Mouse (Mus musculus) liver, adult 2 months (tissue): ENCODE measurements at regions not wholly inside any gene's neighbourhood (a gene's known extent, or its start where the extent isn't known, plus 50 kb on each side); places are given as distances from the start of the nearest gene placed in this dataset.
A peak's percentile ranks its signal among the peaks of the same experiment; 100 is the strongest.

Experiments used
- DNase-seq: peaks from one replicate; pipeline ENCODE4 v3.0.0-alpha.2; 2011; ENCODE audit warnings: low read depth, low spot score; ENCODE audit errors: extremely low read depth
- H3K27ac ChIP-seq: fragments of 200-500 bp; replicated peaks from 2 replicates; pipeline ENCODE4 v1.5.1; 2012; ENCODE audit warnings: low read depth, mild to moderate bottlenecking, control low read depth, inconsistent platforms, low read length; ENCODE audit not compliant: insufficient read depth
- H3K27me3 ChIP-seq: fragments of 200-500 bp; 2 replicates; pipeline ENCODE4 v1.6.1; 2012; ENCODE audit warnings: mild to moderate bottlenecking, moderate library complexity, low read length, inconsistent platforms; ENCODE audit not compliant: control insufficient read depth, insufficient read depth
- H3K36me3 ChIP-seq: fragments of 200-500 bp; 2 replicates; pipeline ENCODE4 v1.6.1; 2012; ENCODE audit warnings: low read length, inconsistent platforms; ENCODE audit not compliant: control insufficient read depth, insufficient read depth
- H3K4me1 ChIP-seq: fragments of 200-500 bp; 2 replicates; pipeline ENCODE4 v1.6.1; 2011; ENCODE audit warnings: low read length; ENCODE audit not compliant: control insufficient read depth, insufficient read depth
- H3K4me3 ChIP-seq: fragments of 200-500 bp; 2 replicates; pipeline ENCODE4 v1.5.1; 2011; ENCODE audit warnings: low read depth, mild to moderate bottlenecking, control low read depth, low read length, moderate library complexity; ENCODE audit not compliant: insufficient read depth
- H3K79me2 ChIP-seq: fragments of 200-500 bp; 2 replicates; pipeline ENCODE4 v1.6.1; 2012; ENCODE audit warnings: inconsistent platforms, mild to moderate bottlenecking, low read length, moderate library complexity; ENCODE audit not compliant: control insufficient read depth, insufficient read depth
- H3K9ac ChIP-seq: fragments of 200-500 bp; 2 replicates; pipeline ENCODE4 v1.6.1; 2012; ENCODE audit warnings: low read depth, mild to moderate bottlenecking, control low read depth, inconsistent platforms, low read length
- CTCF ChIP-seq: fragments of 200-500 bp; IDR thresholded peaks from 2 replicates; pipeline ENCODE4 v1.5.1; 2011; ENCODE audit warnings: low read depth, low read length, control low read depth
- POLR2A ChIP-seq: fragments of 200-500 bp; IDR thresholded peaks from 2 replicates; pipeline ENCODE4 v1.6.1; 2011; ENCODE audit warnings: low read length, control low read depth; ENCODE audit not compliant: insufficient read depth; ENCODE audit errors: extremely low read depth
- WGBS: fragments of 180-500 bp; shearing (Covaris S2); methylation state at CpG from one replicate; pipeline ENCODE4 v1.1.7; 2018; 5-methylcytosine and 5-hydroxymethylcytosine counted together

DNA sequence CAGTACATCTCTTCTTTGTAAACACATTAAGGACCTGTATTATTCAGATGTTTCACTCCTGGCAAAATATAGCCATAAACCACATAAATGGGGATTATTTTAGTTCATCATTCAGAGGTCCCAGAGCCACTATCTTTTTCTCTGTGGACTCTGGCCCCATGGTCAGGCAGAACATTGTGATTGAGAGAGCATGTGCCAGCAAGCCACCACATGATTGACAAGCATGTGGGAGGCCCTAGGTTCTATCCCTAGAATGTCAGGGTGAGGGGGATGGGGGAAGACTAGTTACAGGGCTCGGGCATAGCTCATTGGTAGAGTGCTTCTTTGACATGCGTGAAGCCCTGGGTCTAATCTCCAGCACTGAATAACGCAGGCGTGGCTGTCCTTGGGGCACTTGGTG lies 57.1 kb upstream of the Foxn2 start:
- Histone ChIP-seq H3K4me1 (no peaks in the 10 kb centered on the region), H3K27me3 (no peaks in the 10 kb centered on the region), H3K79me2 (no peaks in the 10 kb centered on the region), H3K4me3 (no peak overlapping the region), H3K27ac (no peak overlapping the region), H3K36me3 (no peaks in the 10 kb centered on the region), H3K9ac (no peak overlapping the region)
- 91% methylated on average over 4 of the region's 4 CpGs for WGBS
- DNase-seq, result no peak
- TF ChIP-seq CTCF (no peak), POLR2A (no peak)

DNA sequence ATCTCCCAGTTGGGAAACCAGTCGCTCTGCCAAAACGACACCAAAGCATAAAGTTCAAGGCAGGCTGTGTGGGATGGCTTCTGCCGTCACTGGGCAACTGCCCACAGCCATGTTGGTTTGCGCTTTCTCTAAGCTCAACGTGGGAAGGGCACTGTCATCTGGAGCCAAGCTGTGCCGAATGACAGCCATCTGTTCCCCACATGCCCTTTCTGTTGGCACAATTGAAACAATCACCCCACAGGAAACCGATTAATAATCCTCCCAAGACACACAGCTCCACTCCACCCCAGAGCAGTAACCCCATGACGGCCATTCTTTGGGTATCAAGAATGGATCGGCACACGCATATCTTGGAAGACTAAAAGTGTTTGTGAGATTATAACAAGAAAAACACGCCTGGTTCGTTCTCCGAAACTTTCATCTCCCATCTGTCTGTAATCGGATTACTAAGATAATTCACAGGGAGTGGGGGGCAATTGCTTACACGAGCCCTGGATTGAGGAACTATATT lies 52.0 kb upstream of the Foxn2 start:
- Histone ChIP-seq H3K27me3 (no peaks in the 10 kb centered on the region), H3K79me2 (no peaks in the 10 kb centered on the region), H3K4me1 (no peaks in the 10 kb centered on the region), H3K9ac (no peak overlapping the region), H3K4me3 (no peak overlapping the region), H3K36me3 (no peaks in the 10 kb centered on the region), H3K27ac (no peak overlapping the region)
- 90% methylated on average over 15 of the region's 15 CpGs for whole genome bisulfite sequencing
- TF ChIP-seq CTCF (no peak), POLR2A (no peak)
- DNase-seq, result no peak

DNA sequence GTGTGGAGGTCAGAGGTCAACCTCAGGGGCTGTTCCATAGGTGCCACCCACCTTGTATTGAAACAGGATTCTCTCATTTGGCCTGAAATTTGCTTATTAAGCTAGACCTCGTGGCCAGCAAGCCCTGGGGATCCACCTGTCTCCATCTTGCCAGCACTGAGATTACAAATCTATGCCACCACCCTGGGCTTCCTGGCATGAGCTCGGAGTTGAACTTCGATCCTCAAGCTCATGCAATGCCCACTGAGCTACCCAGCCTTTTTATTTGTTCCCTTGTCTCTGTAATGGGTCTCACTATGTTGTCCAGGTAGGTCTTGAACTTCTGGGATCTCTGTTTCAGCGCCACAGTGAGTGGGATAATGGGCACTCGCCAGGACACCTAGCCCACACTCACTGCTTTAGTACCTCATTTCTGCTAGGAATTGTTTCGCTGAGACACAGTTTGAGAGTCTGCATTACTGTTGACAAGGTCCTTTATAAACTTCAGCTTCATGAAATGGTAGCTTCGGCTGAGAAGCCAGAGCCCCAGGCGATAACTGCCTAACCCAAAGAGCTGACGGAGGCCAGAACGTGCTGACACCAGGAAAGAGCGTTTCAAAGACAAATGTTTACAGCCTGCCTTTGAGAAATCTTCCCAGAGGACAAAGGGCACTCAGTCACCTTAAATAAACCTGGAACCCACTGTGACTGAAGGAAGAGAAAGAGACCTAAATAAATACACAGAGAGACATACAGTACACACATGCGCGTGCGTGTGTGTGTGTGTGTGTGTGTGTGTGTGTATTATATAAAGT lies 50.6 kb upstream of the Foxn2 start:
- DNase-seq, result peak; percentile 67

More for the DNA sequence above, 50.6 kb upstream of the Foxn2 start:
- no peak overlapping the region for H3K9ac ChIP-seq
- H3K4me3 ChIP-seq, result no peak overlapping the region
- no peaks in the 10 kb centered on the region for H3K4me1 ChIP-seq
- WGBS, result 38% methylated on average over 14 of the region's 14 CpGs
- TF ChIP-seq CTCF (no peak), POLR2A (no peak)
- H3K27ac ChIP-seq, result no peak overlapping the region
- H3K36me3 ChIP-seq, result no peaks in the 10 kb centered on the region
- no peaks in the 10 kb centered on the region for H3K27me3 ChIP-seq
- H3K79me2 ChIP-seq, result no peaks in the 10 kb centered on the region
